In genomic region chr19:37814089-37815073, GRCm38 (mm10) we compare ENCODE assay signal across 8 mouse cellular contexts.
DNase-seq lines count a peak whose midpoint lies in the region; ATAC-seq and TF ChIP-seq lines count a peak whose summit lies in the region.

No protein-coding gene starts in this region.

- H3K36me3 ChIP-seq in heart, embryonic 10.5 days: no peaks in the 10 kb centered on the region
- H3K36me3 ChIP-seq in lung, embryonic 16.5 days (ENCODE audit: control insufficient read depth, insufficient read depth, low read length): no peaks in the 10 kb centered on the region
- no peaks in the 10 kb centered on the region for H3K36me3 ChIP-seq in spleen, adult 2 months (ENCODE audit: control insufficient read depth, insufficient read depth, low read length)

- peak overlapping the region; percentile 44 for H3K9ac ChIP-seq in lung, embryonic 16.5 days (ENCODE audit: low read length)

- WGBS in heart, embryonic 10.5 days: 11% methylated on average over 19 of the region's 19 CpGs
- 9% methylated on average over 19 of the region's 19 CpGs for WGBS in lung, embryonic 16.5 days
- WGBS in spleen, adult 2 months: 16% methylated on average over 19 of the region's 19 CpGs

- H3K4me3 ChIP-seq in heart, embryonic 10.5 days: peak overlapping the region; percentile 42
- peak overlapping the region; percentile 30 for H3K4me3 ChIP-seq in lung, embryonic 16.5 days (ENCODE audit: low read length)
- peak overlapping the region; percentile 7; the same call in 1 of the 2 replicates for H3K4me3 ChIP-seq in spleen, adult 2 months (ENCODE audit: extremely low read depth, insufficient read depth, insufficient read length)

- no peak for TF ChIP-seq CTCF in spleen, adult 2 months (IDR thresholded peaks at IDR 0.05; ENCODE audit: extremely low read depth, insufficient read depth, insufficient read length, insufficient replicate concordance)

- TF ChIP-seq POLR2A in spleen, adult 2 months (IDR thresholded peaks at IDR 0.05; ENCODE audit: low read depth, low read length): no peak

- peak; percentile 83 for DNase-seq in A20 (ENCODE audit: low read depth, low spot score)
- DNase-seq in adrenal gland, postnatal 14 days: peak; percentile 41
- DNase-seq in heart, embryonic 10.5 days (ENCODE audit: low spot score): no peak
- DNase-seq in kidney, adult 8-10 months: peak; percentile 54 to 66
- peak; percentile 23 to 51 for DNase-seq in spleen, adult 2 months (ENCODE audit: low read depth in 1 of 2, low spot score in 2 of 2)
- no peak for DNase-seq in left cerebral cortex, adult 9 months (ENCODE audit: low spot score in 2 of 2)
- DNase-seq in layer of hippocampus, adult 9-10 months (ENCODE audit: low spot score): no peak

- peaks cover 11% of the 10 kb centered on the region for H3K4me1 ChIP-seq in heart, embryonic 10.5 days
- H3K4me1 ChIP-seq in lung, embryonic 16.5 days (replicated peaks; ENCODE audit: control insufficient read depth, insufficient read depth, low read length): peaks cover 11% of the 10 kb centered on the region
- peaks cover 7% of the 10 kb centered on the region; the same call in 1 of the 2 replicates for H3K4me1 ChIP-seq in spleen, adult 2 months (ENCODE audit: control insufficient read depth, insufficient read depth, insufficient read length)

- ATAC-seq in lung, embryonic 16.5 days (ENCODE audit: low read depth): peak; percentile 41; the same call in 1 of the 2 replicates

- 0 out of 2 replicates have a peak overlapping the region, but pooled peaks have one; percentile 56 for H3K27ac ChIP-seq in heart, embryonic 10.5 days
- H3K27ac ChIP-seq in lung, embryonic 16.5 days (ENCODE audit: low read length): no peak overlapping the region
- no peak overlapping the region for H3K27ac ChIP-seq in spleen, adult 2 months (ENCODE audit: insufficient read depth, low read length)

- peak overlapping the region; percentile 51 for H3K4me2 ChIP-seq in lung, embryonic 16.5 days (ENCODE audit: low read depth, low read length)

- no peaks in the 10 kb centered on the region for H3K9me3 ChIP-seq in heart, embryonic 10.5 days
- H3K9me3 ChIP-seq in lung, embryonic 16.5 days (ENCODE audit: control insufficient read depth, low read length): no peaks in the 10 kb centered on the region

- no peaks in the 10 kb centered on the region for H3K27me3 ChIP-seq in heart, embryonic 10.5 days (ENCODE audit: insufficient read depth, poor library complexity, severe bottlenecking)
- H3K27me3 ChIP-seq in lung, embryonic 16.5 days (ENCODE audit: control insufficient read depth, insufficient read depth, low read depth, low read length): no peaks in the 10 kb centered on the region
- no peaks in the 10 kb centered on the region for H3K27me3 ChIP-seq in spleen, adult 2 months (ENCODE audit: control insufficient read depth, insufficient read depth, low read length)

Comparison
In these comparisons a context has a peak if more than half of its experiments do, and no peak if none do; other contexts are left out.
1. DNase-seq: peak in A20 (single experiment), adrenal gland, postnatal 14 days (single experiment), kidney, adult 8-10 months (2 of 2) and spleen, adult 2 months (2 of 2); none in heart, embryonic 10.5 days (single experiment), left cerebral cortex, adult 9 months (0 of 2) and layer of hippocampus, adult 9-10 months (single experiment).
2. Peak in every context shown above with its lines, with median percentiles within 50 percentile points of each other: H3K4me3 ChIP-seq.